Mouse (Mus musculus) heart, embryonic 10.5 days (tissue): ENCODE measurements around the gene Gm20518. TPM values are rescaled to one million over a fixed set of nuclear protein-coding genes. Genes with fewer than 3 reads are reported as not detected.

ENCODE experiments used
- DNase-seq: peaks from one replicate; pipeline ENCODE4 v3.0.0-alpha.2; 2017; ENCODE audit warnings: low spot score
- H3K27ac ChIP-seq: fragments of 300-500 bp; sonication (generic); 2 replicates; pipeline ENCODE4 v1.5.1; 2016; ENCODE audit warnings: mild to moderate bottlenecking
- H3K27me3 ChIP-seq: fragments of 300-500 bp; sonication (generic); 2 replicates; pipeline ENCODE4 v1.6.1; 2016; ENCODE audit warnings: mild to moderate bottlenecking; ENCODE audit not compliant: poor library complexity, insufficient read depth, severe bottlenecking
- H3K36me3 ChIP-seq: fragments of 300-500 bp; sonication (generic); 2 replicates; pipeline ENCODE4 v1.6.1; 2016; ENCODE audit warnings: mild to moderate bottlenecking, moderate library complexity
- H3K4me1 ChIP-seq: fragments of 300-500 bp; sonication (generic); 2 replicates; pipeline ENCODE4 v1.6.1; 2016; ENCODE audit warnings: mild to moderate bottlenecking
- H3K4me3 ChIP-seq: fragments of 300-500 bp; sonication (generic); 2 replicates; pipeline ENCODE4 v1.5.1; 2016; ENCODE audit warnings: mild to moderate bottlenecking, moderate library complexity
- H3K9me3 ChIP-seq: fragments of 300-500 bp; sonication (generic); 2 replicates; pipeline ENCODE4 v1.6.1; 2016; ENCODE audit warnings: mild to moderate bottlenecking, moderate library complexity
- WGBS: fragments of 180-500 bp; shearing (Covaris S2); methylation state at CpG from one replicate; pipeline ENCODE4 v1.1.7; 2016; 5-methylcytosine and 5-hydroxymethylcytosine counted together
- polyA plus RNA-seq: library from polyadenylated mRNA; unstranded; fragments of >200 nt; fragmentation: Nextera tagmentation; extraction: Ambion mirVana; gene quantifications from 2 replicates; pipeline ENCODE4 v1.2.1, GENCODE M21; 2016

The Gm20518 gene
- polyA plus RNA-seq: 0.22 and 0.25 TPM in 2 replicates

GRCm38 (mm10) chr16:17891567-17891959, at the start of gene Gm20518:
Gene Gm20518, minus strand, starts transcription at chr16:17891671.
- Histone ChIP-seq H3K27ac (peak within 1 kb of the TSS; percentile 99), H3K9me3 (no peaks in the 10 kb centered on the region), H3K27me3 (peaks cover 3% of the 10 kb centered on the region; the same call in 1 of the 2 replicates), H3K4me3 (peak within 1 kb of the TSS; percentile 98), H3K36me3 (peaks cover 2% of the 10 kb centered on the region; the same call in 1 of the 2 replicates), H3K4me1 (peaks cover 25% of the 10 kb centered on the region)
- peak; percentile 100 for DNase-seq
- under 1% methylated on average over 38 of the region's 38 CpGs for WGBS

- Histone ChIP-seq H3K4me1 (peaks cover 9% of the 10 kb centered on the region), H3K9me3 (no peaks in the 10 kb centered on the region), H3K27ac (no peak overlapping the region; the same call in 1 of the 2 replicates), H3K36me3 (no peaks in the 10 kb centered on the region), H3K4me3 (no peak overlapping the region), H3K27me3 (peaks cover 26% of the 10 kb centered on the region)
- DNase-seq: no peak
- WGBS: 50% methylated on average over 9 of the region's 9 CpGs
Observed at GRCm38 (mm10) chr16:17939255-17939751, 47.8 kb upstream of the Gm20518 start.

DNA sequence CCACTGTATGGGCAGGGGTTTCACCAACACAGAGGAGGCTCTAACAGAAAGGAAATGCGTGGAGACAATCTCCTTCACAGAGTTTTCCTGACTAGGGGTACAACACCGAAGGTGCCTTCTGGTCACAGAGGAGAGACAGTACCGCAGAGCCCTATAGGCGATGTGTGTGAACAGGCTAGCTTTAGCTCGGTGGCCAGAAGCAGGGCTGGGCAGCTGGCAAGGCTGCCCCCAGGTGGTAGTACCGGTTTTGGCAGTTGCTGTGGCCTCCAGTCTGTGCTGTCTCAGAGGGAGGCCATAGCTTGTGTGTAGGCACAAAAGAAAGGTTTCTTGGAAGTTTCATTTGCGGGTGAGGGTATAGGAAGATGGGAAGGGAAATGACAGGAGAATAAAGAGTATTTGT, 47.4 kb upstream of the Gm20518 start:
- H3K9me3 ChIP-seq: no peaks in the 10 kb centered on the region
- WGBS: 10% methylated on average over 7 of the region's 7 CpGs
- H3K27ac ChIP-seq: no peak overlapping the region; the same call in 1 of the 2 replicates
- no peak overlapping the region for H3K4me3 ChIP-seq
- peaks cover 9% of the 10 kb centered on the region for H3K4me1 ChIP-seq
- no peaks in the 10 kb centered on the region for H3K36me3 ChIP-seq
- peaks cover 26% of the 10 kb centered on the region for H3K27me3 ChIP-seq
- DNase-seq: peak; percentile 87

DNA sequence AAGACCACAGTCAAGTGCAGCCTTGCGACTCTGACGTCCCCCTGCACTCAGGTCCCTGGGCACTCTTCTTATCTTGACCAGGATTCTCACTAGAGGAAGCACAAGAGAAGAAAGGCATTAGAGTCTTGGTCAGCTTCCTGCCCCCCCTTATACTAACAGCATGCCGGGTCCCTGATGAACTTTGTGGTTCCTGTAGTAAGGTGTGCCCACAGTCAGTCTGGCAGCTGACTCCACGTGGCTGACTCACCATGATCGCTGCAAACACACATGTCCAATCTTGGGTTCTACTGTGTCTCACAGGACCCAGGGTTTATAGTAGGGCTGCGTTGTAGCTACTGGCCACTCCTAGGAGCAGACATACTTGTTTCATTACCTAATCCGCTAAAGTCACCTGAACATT, 46.7 kb upstream of the Gm20518 start:
- no peak overlapping the region for H3K27ac ChIP-seq
- peaks cover 13% of the 10 kb centered on the region for H3K4me1 ChIP-seq
- 50% methylated on average over 7 of the region's 7 CpGs for WGBS
- no peak for DNase-seq
- no peak overlapping the region for H3K4me3 ChIP-seq
- H3K36me3 ChIP-seq: no peaks in the 10 kb centered on the region
- no peaks in the 10 kb centered on the region for H3K9me3 ChIP-seq
- peaks cover 26% of the 10 kb centered on the region for H3K27me3 ChIP-seq

DNA sequence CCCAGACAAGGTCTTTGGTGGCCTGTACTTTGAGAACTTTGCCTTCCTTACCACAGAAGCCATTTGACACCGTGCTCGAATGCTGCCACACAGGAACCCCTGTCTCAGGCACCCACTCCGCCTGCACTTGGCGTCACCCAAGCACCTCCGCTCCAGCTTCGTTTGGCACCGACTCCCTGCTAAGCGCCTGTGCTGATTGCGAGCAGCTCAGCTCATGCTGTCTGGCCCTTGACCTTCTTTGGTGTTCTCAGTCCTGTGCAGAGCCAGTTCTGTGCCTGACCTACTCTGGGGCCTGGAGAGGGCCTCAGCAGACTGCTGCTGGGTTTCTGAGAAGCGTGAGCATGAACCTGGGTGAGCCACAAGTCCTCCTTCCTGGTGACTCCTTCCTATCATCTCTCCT, 45.3 kb upstream of the Gm20518 start:
- Histone ChIP-seq H3K4me1 (peaks cover 13% of the 10 kb centered on the region), H3K9me3 (no peaks in the 10 kb centered on the region), H3K36me3 (no peaks in the 10 kb centered on the region), H3K4me3 (no peak overlapping the region), H3K27me3 (peaks cover 26% of the 10 kb centered on the region), H3K27ac (no peak overlapping the region)
- no peak for DNase-seq
- 75% methylated on average over 10 of the region's 10 CpGs for WGBS

DNA sequence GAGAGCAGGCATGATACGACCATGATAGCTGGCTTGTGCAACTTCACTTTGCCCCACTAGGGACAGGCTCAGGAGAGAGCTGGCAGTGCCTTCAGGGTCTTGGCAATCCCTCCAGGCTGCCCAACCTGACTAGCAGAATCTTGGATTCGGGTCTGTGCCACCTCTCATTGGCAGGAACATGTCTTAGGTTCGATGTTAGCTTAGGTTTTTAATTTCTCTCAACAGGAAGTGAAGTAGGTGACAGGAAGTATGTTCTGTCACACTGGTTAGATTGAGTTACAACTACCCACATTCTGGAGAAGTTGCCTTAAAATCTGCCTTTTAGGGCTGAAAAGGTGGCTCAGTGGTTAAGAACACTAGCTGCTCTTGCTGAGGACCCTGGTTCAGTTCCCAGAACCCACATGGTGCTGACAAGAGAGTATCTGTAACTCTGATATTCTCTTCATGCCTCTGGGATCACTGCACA, 43.0 kb upstream of the Gm20518 start:
- Histone ChIP-seq H3K36me3 (no peaks in the 10 kb centered on the region), H3K4me3 (no peak overlapping the region), H3K9me3 (no peaks in the 10 kb centered on the region), H3K27me3 (peaks cover 26% of the 10 kb centered on the region), H3K4me1 (peaks cover 13% of the 10 kb centered on the region), H3K27ac (no peak overlapping the region)
- WGBS: 74% methylated on average over 3 of the region's 3 CpGs
- DNase-seq: no peak

DNA sequence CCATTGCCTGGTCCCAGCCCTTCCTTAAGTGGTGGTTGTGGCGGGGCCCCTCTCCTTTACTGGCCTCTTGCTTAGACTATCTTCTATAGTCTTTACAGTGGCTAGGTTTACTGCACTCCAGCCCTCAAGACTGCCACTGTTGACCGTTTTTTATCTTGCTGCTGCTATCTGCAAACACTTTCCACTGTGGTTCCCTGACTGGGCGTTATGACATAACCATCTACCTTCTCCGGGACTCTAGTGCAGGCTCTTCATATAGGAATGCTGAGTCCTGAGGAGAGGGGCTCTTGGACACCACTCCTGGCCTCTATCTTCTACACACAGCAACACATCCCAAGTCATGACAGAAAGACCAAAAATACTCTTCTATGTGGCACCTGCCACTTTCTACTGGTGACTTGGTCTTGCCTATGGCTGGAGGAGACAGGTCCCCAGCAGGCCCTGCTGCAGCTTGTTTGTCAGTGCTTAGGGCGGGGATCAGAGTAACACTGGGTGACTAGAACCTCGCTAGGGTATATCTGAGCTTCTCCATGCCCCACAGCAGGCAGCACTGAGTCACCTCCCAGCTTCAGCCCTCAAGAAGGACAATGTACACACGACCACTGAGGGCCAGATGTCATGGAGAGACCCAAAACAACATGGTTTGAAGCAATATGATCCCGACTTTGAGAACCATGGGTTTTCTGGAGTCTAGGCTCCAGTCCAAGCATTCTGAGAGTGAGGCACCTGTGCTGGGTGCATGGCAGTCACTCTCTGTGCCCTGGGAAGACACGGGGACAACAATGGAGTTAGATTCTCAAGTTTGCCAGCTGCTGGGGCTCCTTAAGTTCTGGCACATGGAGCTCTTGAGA, 42.3 kb upstream of the Gm20518 start:
- Histone ChIP-seq H3K36me3 (no peaks in the 10 kb centered on the region), H3K4me3 (no peak overlapping the region), H3K27me3 (peaks cover 26% of the 10 kb centered on the region), H3K4me1 (peaks cover 17% of the 10 kb centered on the region), H3K27ac (no peak overlapping the region), H3K9me3 (no peaks in the 10 kb centered on the region)
- WGBS: 54% methylated on average over 9 of the region's 9 CpGs
- no peak for DNase-seq

DNA sequence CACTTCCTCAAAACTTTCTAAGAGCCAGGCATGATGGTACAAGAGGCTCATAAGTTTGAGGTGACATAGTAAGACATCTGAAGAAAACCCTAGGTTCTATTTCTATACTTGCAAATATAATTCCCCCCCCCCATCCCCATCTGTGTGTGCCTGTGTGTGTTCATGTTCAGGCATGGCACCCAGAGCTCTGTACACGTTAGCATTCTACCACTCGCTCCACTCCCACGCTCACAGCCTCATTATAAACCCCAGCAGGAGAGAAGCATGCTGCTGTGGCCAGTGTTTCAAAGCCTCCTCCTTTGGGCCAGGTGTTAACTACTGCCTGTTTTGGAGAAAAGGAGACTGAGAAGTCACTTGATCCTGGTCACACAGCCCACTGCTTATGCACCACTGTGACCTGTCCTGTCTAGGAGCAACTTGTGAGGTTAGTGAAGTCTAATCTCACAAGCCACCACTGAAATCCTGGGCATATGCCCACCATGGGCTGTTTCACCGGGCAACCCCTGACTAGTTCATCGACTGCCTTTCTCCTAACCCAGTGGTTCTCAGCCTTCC, 40.5 kb upstream of the Gm20518 start:
- H3K36me3 ChIP-seq: no peaks in the 10 kb centered on the region
- no peaks in the 10 kb centered on the region for H3K9me3 ChIP-seq
- peaks cover 21% of the 10 kb centered on the region for H3K4me1 ChIP-seq
- no peak overlapping the region for H3K4me3 ChIP-seq
- H3K27me3 ChIP-seq: peaks cover 11% of the 10 kb centered on the region
- DNase-seq: no peak
- no peak overlapping the region for H3K27ac ChIP-seq
- 74% methylated on average over 5 of the region's 5 CpGs for WGBS

GRCm38 (mm10) chr16:17929631-17930030, 38.2 kb upstream of the Gm20518 start:
- no peak for DNase-seq
- 0 out of 2 replicates have a peak overlapping the region, but pooled peaks have one; percentile 10 for H3K27ac ChIP-seq
- peaks cover 30% of the 10 kb centered on the region for H3K4me1 ChIP-seq
- peaks cover 20% of the 10 kb centered on the region for H3K36me3 ChIP-seq
- no peak overlapping the region for H3K4me3 ChIP-seq
- peaks cover 5% of the 10 kb centered on the region; the same call in 1 of the 2 replicates for H3K27me3 ChIP-seq
- 87% methylated on average over 2 of the region's 2 CpGs for WGBS
- H3K9me3 ChIP-seq: no peaks in the 10 kb centered on the region

GRCm38 (mm10) chr16:17929211-17929610, 37.7 kb upstream of the Gm20518 start:
- Histone ChIP-seq H3K36me3 (peaks cover 21% of the 10 kb centered on the region), H3K27ac (peak overlapping the region; percentile 93), H3K9me3 (no peaks in the 10 kb centered on the region), H3K4me3 (no peak overlapping the region), H3K4me1 (peaks cover 30% of the 10 kb centered on the region), H3K27me3 (peaks cover 5% of the 10 kb centered on the region; the same call in 1 of the 2 replicates)
- DNase-seq: no peak
- 26% methylated on average over 2 of the region's 2 CpGs for WGBS

DNA sequence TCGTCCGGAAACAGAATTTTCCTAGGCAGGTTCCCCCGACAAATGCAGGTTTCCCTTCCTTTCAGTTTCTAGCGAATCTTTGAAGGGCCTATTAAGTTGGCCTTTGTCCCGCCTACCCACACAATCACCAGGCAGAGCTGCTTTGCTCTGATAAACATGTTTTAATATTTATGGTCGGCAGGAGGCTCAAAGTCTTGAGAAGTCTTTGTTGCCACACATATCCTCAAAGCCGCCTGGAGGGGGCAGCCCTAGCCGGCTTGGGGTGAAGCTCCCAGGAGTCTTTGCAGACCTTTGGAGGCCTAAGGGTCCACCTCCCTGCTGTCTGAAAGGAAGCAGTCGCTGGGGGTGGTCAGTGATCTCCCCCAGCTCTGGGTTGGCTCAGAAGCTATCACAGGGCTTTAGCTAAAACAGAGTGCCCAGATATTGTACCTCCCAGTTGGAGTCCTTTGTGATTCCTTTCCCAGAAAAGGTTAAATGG, 37.2 kb upstream of the Gm20518 start:
- H3K27me3 ChIP-seq: peaks cover 5% of the 10 kb centered on the region; the same call in 1 of the 2 replicates
- under 1% methylated on average over 9 of the region's 9 CpGs for WGBS
- peak; percentile 93 for DNase-seq
- peaks cover 21% of the 10 kb centered on the region for H3K36me3 ChIP-seq
- no peaks in the 10 kb centered on the region for H3K9me3 ChIP-seq
- peaks cover 31% of the 10 kb centered on the region for H3K4me1 ChIP-seq
- peak overlapping the region; percentile 93 for H3K27ac ChIP-seq
- peak overlapping the region; percentile 91 for H3K4me3 ChIP-seq

- Histone ChIP-seq H3K4me3 (peak within 1 kb of the TSS; percentile 91), H3K4me1 (peaks cover 29% of the 10 kb centered on the region), H3K27ac (peak within 1 kb of the TSS; percentile 93), H3K36me3 (peaks cover 21% of the 10 kb centered on the region), H3K27me3 (peaks cover 5% of the 10 kb centered on the region; the same call in 1 of the 2 replicates), H3K9me3 (no peaks in the 10 kb centered on the region)
- DNase-seq: peak; percentile 91
- WGBS: under 1% methylated on average over 47 of the region's 47 CpGs
Observed at GRCm38 (mm10) chr16:17928087-17928580, 36.7 kb upstream of the Gm20518 start, which contains the start of gene Slc25a1. Gene Slc25a1, minus strand, starts transcription at chr16:17928219.
